In the genomic region with DNA sequence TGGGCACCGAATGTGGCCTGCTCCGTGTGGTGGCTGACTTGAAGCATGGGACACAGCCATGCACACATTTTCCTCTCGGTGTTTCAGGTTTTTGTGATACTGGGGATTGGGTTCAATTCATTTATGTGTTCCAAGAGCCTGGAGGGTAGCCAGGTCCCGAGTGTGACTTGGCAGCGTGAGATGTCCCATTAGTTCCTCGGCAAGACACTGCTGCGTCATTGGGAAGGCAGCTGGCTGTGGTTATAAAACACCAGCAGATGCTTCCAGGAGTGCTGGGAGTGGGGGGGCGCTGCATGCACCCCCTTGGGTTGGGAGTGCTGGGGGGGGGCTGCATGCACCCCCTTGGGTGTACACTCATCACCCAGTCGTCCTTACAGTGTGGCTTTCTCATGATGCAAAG, we compare ENCODE assay signal across 8 mouse cellular contexts.
DNase-seq lines count a peak whose midpoint lies in the region; ATAC-seq lines count a peak whose summit lies in the region.

No protein-coding gene starts in this region.

- H3K4me1 ChIP-seq in midbrain, embryonic 14.5 days (ENCODE audit: control insufficient read depth, insufficient read depth, low read length), result peaks cover 24% of the 10 kb centered on the region
- H3K4me1 ChIP-seq in midbrain, embryonic 16.5 days (ENCODE audit: control insufficient read depth, insufficient read depth, low read length), result peaks cover 17% of the 10 kb centered on the region
- H3K4me1 ChIP-seq in lung, embryonic 16.5 days (replicated peaks; ENCODE audit: control insufficient read depth, insufficient read depth, low read length), result peaks cover 13% of the 10 kb centered on the region

- no peak overlapping the region for H3K4me3 ChIP-seq in midbrain, embryonic 14.5 days (replicated peaks; ENCODE audit: low read depth, low read length)
- no peak overlapping the region for H3K4me3 ChIP-seq in midbrain, embryonic 16.5 days (ENCODE audit: low read depth, low read length)
- H3K4me3 ChIP-seq in lung, embryonic 16.5 days (ENCODE audit: low read length), result no peak overlapping the region

- peak; percentile 68 for DNase-seq in midbrain, embryonic 14.5 days
- peak; percentile 38 to 49 for DNase-seq in frontal cortex, postnatal 14 days (ENCODE audit: low spot score in 2 of 2)
- DNase-seq in kidney, postnatal 25 days, result peak; percentile 70 to 82
- no peak for DNase-seq in spleen, postnatal 36 days (ENCODE audit: low spot score in 2 of 2)
- DNase-seq in liver, result no peak
- no peak for DNase-seq in adrenal gland, postnatal 25 days

- H3K9ac ChIP-seq in midbrain, embryonic 14.5 days (replicated peaks; ENCODE audit: low read length), result no peak overlapping the region
- no peak overlapping the region for H3K9ac ChIP-seq in midbrain, embryonic 16.5 days (ENCODE audit: low read depth, low read length)
- no peak overlapping the region for H3K9ac ChIP-seq in lung, embryonic 16.5 days (ENCODE audit: low read length)

- no peak for ATAC-seq in midbrain, embryonic 14.5 days (ENCODE audit: low FRiP score, low TSS enrichment)
- no peak for ATAC-seq in midbrain, embryonic 16.5 days
- no peak for ATAC-seq in lung, embryonic 16.5 days (ENCODE audit: low read depth)

- H3K36me3 ChIP-seq in midbrain, embryonic 14.5 days (ENCODE audit: control insufficient read depth, insufficient read depth, low read length), result no peaks in the 10 kb centered on the region
- H3K36me3 ChIP-seq in midbrain, embryonic 16.5 days (ENCODE audit: control insufficient read depth, insufficient read depth, low read length), result no peaks in the 10 kb centered on the region
- no peaks in the 10 kb centered on the region for H3K36me3 ChIP-seq in lung, embryonic 16.5 days (ENCODE audit: control insufficient read depth, insufficient read depth, low read length)

- WGBS in midbrain, embryonic 14.5 days, result 77% methylated on average over 9 of the region's 9 CpGs
- WGBS in midbrain, embryonic 16.5 days, result 68% methylated on average over 9 of the region's 9 CpGs
- 63% methylated on average over 9 of the region's 9 CpGs for WGBS in lung, embryonic 16.5 days

- no peak overlapping the region for H3K27ac ChIP-seq in midbrain, embryonic 14.5 days (replicated peaks; ENCODE audit: low read depth, low read length)
- no peak overlapping the region for H3K27ac ChIP-seq in midbrain, embryonic 16.5 days (ENCODE audit: low read length)
- peak overlapping the region; percentile 18 for H3K27ac ChIP-seq in lung, embryonic 16.5 days (ENCODE audit: low read length)

- no peak overlapping the region for H3K4me2 ChIP-seq in midbrain, embryonic 14.5 days (ENCODE audit: low read length)
- no peak overlapping the region for H3K4me2 ChIP-seq in midbrain, embryonic 16.5 days (ENCODE audit: low read length)
- H3K4me2 ChIP-seq in lung, embryonic 16.5 days (ENCODE audit: low read depth, low read length), result no peak overlapping the region

- peaks cover 7% of the 10 kb centered on the region; the same call in 1 of the 2 replicates for H3K27me3 ChIP-seq in midbrain, embryonic 14.5 days (ENCODE audit: control insufficient read depth, insufficient read depth, low read length)
- H3K27me3 ChIP-seq in midbrain, embryonic 16.5 days (ENCODE audit: control insufficient read depth, insufficient read depth, low read depth, low read length), result no peaks in the 10 kb centered on the region; the same call in 1 of the 2 replicates
- H3K27me3 ChIP-seq in lung, embryonic 16.5 days (ENCODE audit: control insufficient read depth, insufficient read depth, low read depth, low read length), result peaks cover 17% of the 10 kb centered on the region

- no peaks in the 10 kb centered on the region for H3K9me3 ChIP-seq in midbrain, embryonic 14.5 days (ENCODE audit: control insufficient read depth, low read length)
- no peaks in the 10 kb centered on the region for H3K9me3 ChIP-seq in midbrain, embryonic 16.5 days (replicated peaks; ENCODE audit: control insufficient read depth, low read length, poor library complexity, severe bottlenecking)
- 0 out of 2 replicates have a peak, but pooled peaks cover 3% of the 10 kb centered on the region for H3K9me3 ChIP-seq in lung, embryonic 16.5 days (ENCODE audit: control insufficient read depth, low read length)

Comparison
In these comparisons a context has a peak if more than half of its experiments do, and no peak if none do; other contexts are left out.
1. DNase-seq: peak in midbrain, embryonic 14.5 days (single experiment), frontal cortex, postnatal 14 days (2 of 2) and kidney, postnatal 25 days (2 of 2); none in spleen, postnatal 36 days (0 of 2), liver (single experiment) and adrenal gland, postnatal 25 days (single experiment).